Mouse (Mus musculus): ENCODE data around the gene Svs6.
"Not testable (repeated sequence)": the region's sequence is repeated elsewhere in the genome, so short reads cannot be mapped to it uniquely, and the experiment has no call there.

The Svs6 gene

GRCm38 (mm10) chr2:164316451-164316850 lies at the start of gene Svs6:
TSS of gene Svs6 (plus strand) at chr2:164316751.
- not testable (repeated sequence) for DNase-seq (ENCODE audit: low spot score)

- no peak for DNase-seq (ENCODE audit: low spot score)
These were observed 38.2 kb upstream of the Svs6 start, which contains the start of gene Svs4 for GRCm38 (mm10) chr2:164278359-164278758. TSS of gene Svs4 (minus strand) at chr2:164278459.

GRCm38 (mm10) chr2:164288968-164289367 lies 27.6 kb upstream of the Svs6 start, which contains the start of gene Svs3a:
TSS of gene Svs3a (plus strand) at chr2:164289268.
- not testable (repeated sequence) for DNase-seq (ENCODE audit: low spot score)

GRCm38 (mm10) chr2:164312599-164312998 lies 4.0 kb upstream of the Svs6 start:
- DNase-seq (ENCODE audit: low spot score): no peak

GRCm38 (mm10) chr2:164315460-164315859 lies 1.1 kb upstream of the Svs6 start:
- not testable (repeated sequence) for DNase-seq (ENCODE audit: low spot score)

- DNase-seq (ENCODE audit: low spot score): no peak
These were observed 4.4 kb downstream of the Svs6 start for GRCm38 (mm10) chr2:164320983-164321382.

- DNase-seq (ENCODE audit: low spot score): not testable (repeated sequence)
These were observed 15.9 kb downstream of the Svs6 start, which contains the start of gene Svs5 for GRCm38 (mm10) chr2:164332440-164332839. TSS of gene Svs5 (plus strand) at chr2:164332740.

- not testable (repeated sequence) for DNase-seq (ENCODE audit: low spot score)
These were observed 27.2 kb downstream of the Svs6 start for GRCm38 (mm10) chr2:164343732-164344131.

- DNase-seq (ENCODE audit: low spot score): not testable (repeated sequence)
These were observed 31.1 kb downstream of the Svs6 start for GRCm38 (mm10) chr2:164347697-164348096.

- no peak for DNase-seq (ENCODE audit: low spot score)
These were observed 32.4 kb downstream of the Svs6 start for GRCm38 (mm10) chr2:164348980-164349379.

- DNase-seq (ENCODE audit: low spot score): no peak
These were observed 36.1 kb downstream of the Svs6 start for GRCm38 (mm10) chr2:164352697-164353096.

GRCm38 (mm10) chr2:164353356-164353755 lies 36.8 kb downstream of the Svs6 start:
- DNase-seq (ENCODE audit: low spot score): no peak

- no peak for DNase-seq (ENCODE audit: low spot score)
These were observed 39.8 kb downstream of the Svs6 start for GRCm38 (mm10) chr2:164356177-164356967.

- no peak for DNase-seq (ENCODE audit: low spot score)
These were observed 41.8 kb downstream of the Svs6 start for GRCm38 (mm10) chr2:164358373-164358772.

GRCm38 (mm10) chr2:164359031-164359430 lies 42.5 kb downstream of the Svs6 start:
- DNase-seq (ENCODE audit: low spot score): no peak

- DNase-seq (ENCODE audit: low spot score): no peak
These were observed 43.1 kb downstream of the Svs6 start for GRCm38 (mm10) chr2:164359668-164360067.

GRCm38 (mm10) chr2:164360974-164361657 lies 44.6 kb downstream of the Svs6 start:
- no peak for DNase-seq (ENCODE audit: low spot score)

- no peak for DNase-seq (ENCODE audit: low spot score)
These were observed 50.4 kb downstream of the Svs6 start for GRCm38 (mm10) chr2:164366947-164367346.

All from layer of hippocampus, adult 9-10 months (tissue).